Mouse (Mus musculus): ENCODE results near the gene Cramp1l. TPM values are rescaled to one million over a fixed set of nuclear protein-coding genes. Genes with fewer than 3 reads are reported as not detected.
"Not testable (repeated sequence)": the region's sequence is repeated elsewhere in the genome, so short reads cannot be mapped to it uniquely, and the experiment has no call there.

Gene Cramp1l
- total RNA-seq, 2 experiments from 2014 or later, result 14.5 to 14.6 TPM

DNA sequence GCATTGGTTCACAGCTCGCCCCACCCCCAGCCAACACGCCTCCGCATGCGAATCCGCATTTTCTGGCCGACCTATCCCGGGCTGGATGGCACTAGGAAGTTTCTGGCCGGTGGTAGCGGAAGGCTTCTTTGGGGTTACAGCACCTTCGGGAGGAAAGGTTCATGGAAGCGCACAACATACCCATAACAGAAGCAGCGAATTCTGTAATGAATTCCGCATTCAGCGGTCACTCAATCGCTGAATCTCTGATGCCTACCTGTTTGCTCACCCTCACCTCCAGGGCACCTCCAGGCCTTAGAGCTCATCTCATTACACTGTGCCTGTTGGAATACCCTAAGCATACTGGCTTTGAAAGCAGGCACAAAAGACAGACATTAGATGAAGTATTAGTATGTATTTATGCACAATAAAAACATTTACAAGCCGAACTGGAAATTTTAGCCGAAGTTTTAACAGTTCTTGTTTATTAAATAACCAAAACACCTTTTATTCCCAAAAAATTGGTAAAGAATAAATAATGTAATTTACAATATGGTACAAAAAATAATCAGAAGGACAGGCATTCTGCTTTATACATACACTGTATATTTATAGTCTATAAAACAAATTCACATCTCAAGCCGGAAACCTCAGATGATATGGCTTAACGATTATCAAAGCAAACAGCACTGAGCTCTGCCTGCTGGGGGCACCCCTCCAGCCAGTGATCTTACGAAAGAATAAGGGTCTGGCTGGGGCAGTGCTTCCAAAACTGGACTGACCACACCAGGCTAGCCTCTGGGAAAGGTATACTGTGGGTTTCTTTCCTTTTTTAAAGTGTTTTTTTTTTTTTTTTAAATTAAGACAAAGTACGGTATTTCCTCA is 54.5 kb downstream of the Cramp1l start:
- no peak for DNase-seq
- intact Hi-C loops (cut with DNase I), result no loop called here

DNA sequence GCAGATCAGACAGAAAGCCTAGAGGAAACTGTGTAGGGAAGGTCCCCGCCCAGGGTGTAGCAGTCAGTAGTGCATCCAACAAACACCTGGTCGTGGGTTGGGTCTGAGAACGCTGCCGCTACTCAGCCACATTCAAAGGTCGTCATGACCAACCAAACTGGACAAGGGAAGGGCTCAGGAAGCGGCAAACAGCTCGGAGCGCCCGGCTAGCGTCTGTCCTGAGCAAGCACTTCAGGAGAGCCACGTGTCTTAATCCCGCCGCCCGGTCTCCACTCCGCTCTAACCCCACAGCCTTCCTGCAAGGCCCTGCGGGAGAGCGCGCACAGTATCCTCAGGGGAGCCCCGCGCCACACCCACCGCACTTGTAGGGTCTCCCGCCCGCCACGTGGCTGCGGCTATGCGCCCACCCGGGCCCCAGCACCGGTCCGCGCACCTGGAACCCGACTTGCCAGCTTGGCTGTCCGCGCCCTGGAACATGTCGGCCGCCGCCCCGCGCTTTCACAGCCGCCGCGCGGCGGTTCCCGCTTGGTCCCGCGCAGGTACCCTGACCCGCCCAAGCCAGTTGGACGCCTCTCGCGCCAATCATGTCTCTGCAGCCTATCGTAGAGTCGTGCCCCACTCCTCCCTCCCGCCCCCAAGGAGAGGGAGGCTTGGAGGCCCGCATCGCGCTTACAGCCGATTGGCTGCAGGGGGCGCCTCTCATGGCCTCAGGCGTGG is 55.3 kb downstream of the Cramp1l start, which contains the start of gene Jpt2:
Gene Jpt2 (minus strand): TSS at position 555 of the 717 bp plus-strand sequence.
- peak; percentile 97 to 98 for DNase-seq
- intact Hi-C loops (cut with DNase I), result no loop called here

DNA sequence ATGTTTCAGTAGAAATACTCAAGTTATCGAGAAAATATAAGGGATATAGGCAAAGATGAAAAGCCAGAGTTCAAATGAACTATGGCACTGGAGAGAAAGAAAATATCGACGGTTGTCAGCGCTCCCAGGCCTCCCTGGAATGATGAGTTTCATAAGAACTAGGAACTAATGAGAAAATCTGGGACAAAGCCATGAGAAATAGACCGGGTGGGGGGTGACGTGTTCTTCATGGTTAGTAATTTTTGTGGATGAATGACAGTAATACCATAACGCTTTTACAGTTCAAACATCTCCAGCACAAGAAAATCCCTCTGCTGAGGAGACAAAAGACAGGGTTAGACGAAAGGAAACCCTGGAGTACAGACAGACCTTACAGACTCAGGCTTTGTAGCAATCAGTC is 56.2 kb downstream of the Cramp1l start:
- intact Hi-C loops (cut with DNase I), result loop anchor here (2.0 kb wide), 1 partner anchor 21 kb away; no protein-coding TSS in a partner anchor

DNA sequence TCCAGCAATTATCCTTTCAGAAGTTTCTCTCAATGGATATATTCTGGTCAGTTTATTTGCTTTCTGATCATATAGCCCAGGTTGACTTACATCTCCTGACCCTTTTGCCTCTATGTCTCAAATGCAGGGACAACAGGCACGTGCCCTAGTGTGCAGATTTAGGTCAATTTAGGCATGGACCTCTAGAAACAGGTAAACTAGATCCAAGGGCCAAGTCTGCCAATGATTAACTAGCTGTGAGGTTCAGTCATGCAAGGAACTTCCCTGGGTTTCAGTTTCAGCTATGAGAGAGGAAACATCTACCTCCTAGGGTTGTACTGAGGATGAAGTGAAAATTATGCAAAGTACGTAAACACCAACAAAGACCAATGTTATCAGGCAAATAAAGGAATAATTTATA is 62.3 kb downstream of the Cramp1l start:
- intact Hi-C loops (cut with DNase I), result no loop called here
- DNase-seq, result no peak

More for the DNA sequence above, 56.2 kb downstream of the Cramp1l start:
- no peak for DNase-seq

- DNase-seq, result no peak
- intact Hi-C loops (cut with DNase I), result no loop called here
Observed at GRCm38 (mm10) chr17:24950671-24951070, 64.9 kb downstream of the Cramp1l start.

DNA sequence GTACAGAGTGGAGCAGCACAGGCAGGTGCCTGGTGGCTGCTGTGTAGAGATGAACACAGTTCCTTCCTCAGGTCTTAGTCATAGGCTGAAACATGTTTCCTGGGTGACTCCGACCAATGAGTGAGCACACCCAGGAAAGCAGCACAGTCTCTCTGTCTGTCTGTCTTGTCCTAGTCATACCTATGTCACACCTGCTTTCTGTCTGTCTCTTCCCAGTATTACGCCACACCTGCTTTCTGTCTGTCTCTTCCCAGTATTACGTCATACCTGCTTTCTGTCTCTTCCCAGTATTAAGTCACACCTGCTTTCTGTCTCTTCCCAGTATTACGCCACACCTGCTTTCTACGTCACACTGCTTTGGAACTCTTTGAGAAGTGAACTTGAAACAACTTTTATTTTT is 67.4 kb downstream of the Cramp1l start:
- intact Hi-C loops (cut with DNase I), result no loop called here
- no peak for DNase-seq

GRCm38 (mm10) chr17:24943589-24943988 is 72.0 kb downstream of the Cramp1l start:
- intact Hi-C loops (cut with DNase I); DNase-seq: not testable (repeated sequence)

GRCm38 (mm10) chr17:24943036-24943435 is 72.6 kb downstream of the Cramp1l start:
- no peak for DNase-seq
- intact Hi-C loops (cut with DNase I), result no loop called here

GRCm38 (mm10) chr17:24942453-24942852 is 73.1 kb downstream of the Cramp1l start:
- DNase-seq, result peak; percentile 36 to 53
- intact Hi-C loops (cut with DNase I), result loop anchor here (1.0 kb wide), 1 partner anchor 74 kb away; the partner anchor contains the start of gene Ift140

- intact Hi-C loops (cut with DNase I), result loop anchor here (10.0 kb wide), 1 partner anchor 338 kb away; the partner anchor contains the start of gene Ube2i
- DNase-seq, result no peak
Observed at GRCm38 (mm10) chr17:24937266-24937665, 78.3 kb downstream of the Cramp1l start.

GRCm38 (mm10) chr17:24936259-24937237 is 79.0 kb downstream of the Cramp1l start, which contains the start of gene Mapk8ip3:
Gene Mapk8ip3, minus strand, starts transcription at chr17:24936977.
- peak; percentile 96 to 98 for DNase-seq
- intact Hi-C loops (cut with DNase I), result loop anchor here (10.0 kb wide), 1 partner anchor 338 kb away; the partner anchor contains the start of gene Ube2i

DNA sequence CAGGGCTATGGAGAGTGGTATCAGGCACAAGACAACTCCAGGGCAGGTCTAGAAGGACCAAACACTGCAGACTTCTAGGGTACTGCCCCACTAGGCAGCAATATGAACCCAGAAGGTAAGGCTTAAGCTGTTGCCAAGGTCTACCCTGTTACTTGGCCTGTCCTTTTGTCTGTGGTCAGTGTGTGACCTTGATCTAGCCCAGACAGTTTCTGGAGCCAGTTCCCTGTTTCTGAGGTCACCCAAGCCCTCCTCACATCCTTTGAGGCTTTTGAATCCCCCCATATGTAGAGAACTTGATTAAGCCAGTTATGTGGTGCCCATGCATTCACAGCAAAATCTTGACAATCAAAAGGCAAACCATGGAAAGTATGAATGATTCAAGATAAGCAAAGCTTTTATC is 79.9 kb downstream of the Cramp1l start:
- no peak for DNase-seq
- intact Hi-C loops (cut with DNase I), result loop anchor here (10.0 kb wide), 1 partner anchor 339 kb away; the partner anchor contains the start of gene Ube2i

- intact Hi-C loops (cut with DNase I), result loop anchor here (10.0 kb wide), 1 partner anchor 340 kb away; the partner anchor contains the start of gene Ube2i
- no peak for DNase-seq
Observed at GRCm38 (mm10) chr17:24934926-24935325, 80.7 kb downstream of the Cramp1l start.

DNA sequence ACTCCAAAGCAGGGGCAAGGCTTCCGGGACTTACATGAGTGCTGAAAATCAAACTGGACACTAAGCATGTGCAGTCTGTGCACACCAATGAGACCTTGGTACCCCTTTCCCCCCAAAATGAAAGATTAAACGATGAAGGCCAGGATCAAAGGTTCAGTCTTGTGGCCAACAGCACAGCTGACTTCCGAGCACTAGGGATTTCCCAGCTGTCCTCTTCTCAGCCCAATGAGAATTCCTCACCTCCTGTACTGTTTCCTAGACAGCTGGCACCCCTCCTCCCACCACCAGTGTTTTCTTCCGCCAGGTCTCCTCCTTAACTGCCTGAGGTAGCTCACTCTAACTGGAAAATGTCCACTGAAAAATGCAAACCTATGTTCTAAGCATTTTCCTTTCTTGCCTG is 82.4 kb downstream of the Cramp1l start:
- intact Hi-C loops (cut with DNase I), result loop anchor here (10.0 kb wide), 1 partner anchor 342 kb away; the partner anchor contains the start of gene Ube2i
- DNase-seq, result no peak

- intact Hi-C loops (cut with DNase I), result loop anchor here (10.0 kb wide), 1 partner anchor 342 kb away; the partner anchor contains the start of gene Ube2i
- DNase-seq, result no peak
Observed at GRCm38 (mm10) chr17:24932431-24932830, 83.2 kb downstream of the Cramp1l start.

DNA sequence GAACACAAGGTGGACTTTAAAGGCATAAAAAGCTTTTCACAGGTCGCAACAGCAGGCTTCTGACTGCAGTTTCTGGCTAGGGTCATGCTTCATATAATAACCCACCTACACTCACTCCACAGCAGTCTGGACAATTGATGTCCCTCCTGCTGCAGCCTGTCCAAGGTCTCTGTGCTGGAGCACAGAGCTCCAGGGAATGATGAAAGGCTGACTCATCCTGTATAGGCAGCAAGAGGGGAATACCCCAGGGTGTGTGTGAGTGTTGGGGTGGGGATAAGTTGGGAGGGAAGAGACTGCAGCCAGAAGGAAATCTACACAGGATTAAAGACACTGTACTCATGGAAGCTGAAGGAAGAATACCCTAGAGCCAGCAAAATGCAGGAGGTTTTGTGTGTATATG is 86.1 kb downstream of the Cramp1l start:
- no peak for DNase-seq
- intact Hi-C loops (cut with DNase I), result no loop called here

GRCm38 (mm10) chr17:24923246-24923645 is 92.3 kb downstream of the Cramp1l start:
- no peak for DNase-seq
- intact Hi-C loops (cut with DNase I), result no loop called here

GRCm38 (mm10) chr17:24913984-24914383 is 101.6 kb downstream of the Cramp1l start:
- intact Hi-C loops (cut with DNase I), result no loop called here
- DNase-seq, result no peak
